Mouse (Mus musculus) embryonic facial prominence, embryonic 15.5 days (tissue): ENCODE data around the gene Entpd5. TPM values are rescaled to one million over a fixed set of nuclear protein-coding genes. Genes with fewer than 3 reads are reported as not detected.
A peak's percentile ranks its signal among the peaks of the same experiment; 100 is the strongest.

ENCODE experiments used
- ATAC-seq: fragments of 200-750 bp; cut with Nextera tagmentation; 2 replicates; pipeline ENCODE4 v1.8.0; 2017; ENCODE audit warnings: low read depth, moderate TSS enrichment; ENCODE audit not compliant: insufficient number of reproducible peaks, low FRiP score, low TSS enrichment
- H3K27ac ChIP-seq: fragments of 300-500 bp; sonication (generic); replicated peaks from 2 replicates; pipeline ENCODE4 v1.5.1; 2015; ENCODE audit warnings: mild to moderate bottlenecking, inconsistent platforms
- H3K27me3 ChIP-seq: fragments of 300-500 bp; sonication (generic); 2 replicates; pipeline ENCODE4 v1.6.1; 2015; ENCODE audit warnings: inconsistent platforms
- H3K36me3 ChIP-seq: fragments of 300-500 bp; sonication (generic); 2 replicates; pipeline ENCODE4 v1.6.1; 2015; ENCODE audit warnings: mild to moderate bottlenecking, inconsistent platforms
- H3K4me1 ChIP-seq: fragments of 300-500 bp; sonication (generic); 2 replicates; pipeline ENCODE4 v1.6.1; 2015; ENCODE audit warnings: inconsistent platforms
- H3K4me2 ChIP-seq: fragments of 300-500 bp; sonication (generic); replicated peaks from 2 replicates; pipeline ENCODE4 v1.6.1; 2015; ENCODE audit warnings: mild to moderate bottlenecking, inconsistent platforms
- H3K4me3 ChIP-seq: fragments of 300-500 bp; sonication (generic); replicated peaks from 2 replicates; pipeline ENCODE4 v1.5.1; 2015; ENCODE audit warnings: mild to moderate bottlenecking, inconsistent platforms
- H3K9ac ChIP-seq: fragments of 300-500 bp; sonication (generic); 2 replicates; pipeline ENCODE4 v1.6.1; 2015; ENCODE audit warnings: inconsistent platforms
- H3K9me3 ChIP-seq: fragments of 300-500 bp; sonication (generic); replicated peaks from 2 replicates; pipeline ENCODE4 v1.6.1; 2016; ENCODE audit warnings: inconsistent platforms
- WGBS: fragments of 180-500 bp; shearing (Covaris S2); methylation state at CpG from one replicate; pipeline ENCODE4 v1.1.7; 2015; 5-methylcytosine and 5-hydroxymethylcytosine counted together
- polyA plus RNA-seq: library from polyadenylated mRNA; unstranded; fragments of >200 nt; fragmentation: Nextera tagmentation; extraction: Ambion mirVana; gene quantifications from 2 replicates; pipeline ENCODE4 v1.2.1, GENCODE M21; 2015

The Entpd5 gene
- polyA plus RNA-seq, 1 experiment from 2014 or later, result 24.1 TPM

DNA sequence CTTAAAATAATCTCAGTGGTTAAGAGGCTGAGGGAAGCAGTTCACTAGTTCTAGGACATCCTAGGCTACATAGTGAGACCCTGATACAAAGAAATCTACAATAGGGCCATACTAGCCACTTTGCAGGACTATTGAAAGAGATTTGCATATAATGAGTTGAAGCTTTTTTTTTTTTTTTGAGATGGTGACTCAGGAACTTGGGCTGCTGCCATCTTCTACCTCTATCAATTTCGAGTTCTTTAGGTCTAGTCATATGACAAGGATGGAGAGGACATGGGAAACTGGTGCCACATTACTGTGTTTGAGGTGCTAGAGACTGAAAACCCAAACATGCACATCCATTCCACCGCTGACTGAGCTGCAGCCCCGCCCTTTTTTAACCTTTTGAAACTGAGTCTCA is 15.2 kb upstream of the Entpd5 start:
- Histone ChIP-seq H3K4me2 (no peak overlapping the region), H3K9ac (no peak overlapping the region), H3K27me3 (no peaks in the 10 kb centered on the region), H3K4me1 (no peaks in the 10 kb centered on the region), H3K9me3 (no peaks in the 10 kb centered on the region), H3K27ac (no peak overlapping the region), H3K36me3 (no peaks in the 10 kb centered on the region), H3K4me3 (no peak overlapping the region)
- ATAC-seq, result no peak
- WGBS, result 56% methylated on average over 3 of the region's 3 CpGs

DNA sequence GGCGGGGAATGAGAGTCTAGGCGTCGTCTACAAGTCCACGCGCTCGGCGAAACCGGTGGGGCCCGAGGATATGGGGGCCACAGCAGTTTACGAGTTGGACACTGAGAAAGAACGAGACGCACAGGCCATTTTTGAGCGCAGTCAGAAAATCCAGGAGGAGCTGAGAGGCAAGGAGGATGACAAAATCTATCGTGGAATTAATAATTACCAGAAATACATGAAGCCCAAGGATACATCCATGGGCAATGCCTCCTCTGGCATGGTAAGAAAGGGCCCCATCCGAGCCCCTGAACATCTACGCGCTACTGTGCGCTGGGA is 8.7 kb upstream of the Entpd5 start:
- Histone ChIP-seq H3K4me2 (peak overlapping the region; percentile 81), H3K27ac (peak overlapping the region; percentile 71; the same call in 1 of the 2 replicates), H3K36me3 (no peaks in the 10 kb centered on the region), H3K4me1 (0 out of 2 replicates have a peak, but pooled peaks cover 7% of the 10 kb centered on the region), H3K27me3 (no peaks in the 10 kb centered on the region), H3K4me3 (peak overlapping the region; percentile 60), H3K9ac (peak overlapping the region; percentile 60), H3K9me3 (no peaks in the 10 kb centered on the region)
- 0 out of 2 replicates have a peak, but pooled peaks have one; percentile 15 for ATAC-seq
- WGBS, result 33% methylated on average over 18 of the region's 18 CpGs

DNA sequence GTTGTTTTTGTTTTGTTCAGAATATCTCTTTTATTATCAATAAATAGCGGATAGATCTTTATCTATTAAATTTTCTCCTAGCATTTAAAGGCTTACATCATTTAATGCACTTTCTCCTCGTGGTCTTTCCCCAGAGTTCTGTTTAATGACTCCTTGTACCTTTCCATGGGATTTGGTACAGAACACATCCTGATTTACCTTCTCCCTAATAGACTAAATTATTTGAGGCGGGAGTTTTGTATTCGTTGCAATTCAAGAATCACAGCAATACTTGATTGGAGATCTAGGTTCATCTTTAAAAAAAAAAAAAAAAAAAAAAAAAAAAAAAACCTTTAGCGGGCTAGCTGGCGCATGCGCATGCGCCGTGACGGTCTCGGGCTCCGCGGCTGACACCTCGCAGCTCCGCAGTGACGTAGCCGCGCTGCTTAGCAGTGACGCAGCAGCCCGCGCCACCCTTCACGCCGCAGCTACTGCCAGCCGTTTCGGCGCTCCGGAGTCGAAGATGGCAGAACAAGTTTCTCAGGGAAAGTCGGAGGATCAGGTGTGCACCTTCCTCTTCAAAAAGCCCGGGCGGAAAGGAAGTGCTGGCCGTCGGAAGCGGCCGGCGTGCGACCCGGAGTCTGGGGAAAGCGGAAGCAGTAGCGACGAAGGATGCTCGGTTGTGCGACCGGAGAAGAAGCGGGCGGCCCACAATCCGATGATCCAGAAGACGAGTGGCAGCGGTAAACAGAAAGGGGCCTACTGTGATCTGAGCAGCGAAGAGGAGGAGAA is 8.2 kb upstream of the Entpd5 start, which contains the start of gene Rnf113a2:
Rnf113a2 (plus strand) TSS at position 363 of the 771 bp plus-strand sequence.
- Histone ChIP-seq H3K9ac (peak within 1 kb of the TSS; percentile 60), H3K4me2 (peak within 1 kb of the TSS; percentile 81), H3K27me3 (no peaks in the 10 kb centered on the region), H3K4me3 (peak within 1 kb of the TSS; percentile 60), H3K36me3 (no peaks in the 10 kb centered on the region), H3K4me1 (0 out of 2 replicates have a peak, but pooled peaks cover 7% of the 10 kb centered on the region), H3K27ac (peak within 1 kb of the TSS; percentile 71; the same call in 1 of the 2 replicates), H3K9me3 (no peaks in the 10 kb centered on the region)
- peak; percentile 84 for ATAC-seq
- WGBS, result 3% methylated on average over 50 of the region's 50 CpGs

DNA sequence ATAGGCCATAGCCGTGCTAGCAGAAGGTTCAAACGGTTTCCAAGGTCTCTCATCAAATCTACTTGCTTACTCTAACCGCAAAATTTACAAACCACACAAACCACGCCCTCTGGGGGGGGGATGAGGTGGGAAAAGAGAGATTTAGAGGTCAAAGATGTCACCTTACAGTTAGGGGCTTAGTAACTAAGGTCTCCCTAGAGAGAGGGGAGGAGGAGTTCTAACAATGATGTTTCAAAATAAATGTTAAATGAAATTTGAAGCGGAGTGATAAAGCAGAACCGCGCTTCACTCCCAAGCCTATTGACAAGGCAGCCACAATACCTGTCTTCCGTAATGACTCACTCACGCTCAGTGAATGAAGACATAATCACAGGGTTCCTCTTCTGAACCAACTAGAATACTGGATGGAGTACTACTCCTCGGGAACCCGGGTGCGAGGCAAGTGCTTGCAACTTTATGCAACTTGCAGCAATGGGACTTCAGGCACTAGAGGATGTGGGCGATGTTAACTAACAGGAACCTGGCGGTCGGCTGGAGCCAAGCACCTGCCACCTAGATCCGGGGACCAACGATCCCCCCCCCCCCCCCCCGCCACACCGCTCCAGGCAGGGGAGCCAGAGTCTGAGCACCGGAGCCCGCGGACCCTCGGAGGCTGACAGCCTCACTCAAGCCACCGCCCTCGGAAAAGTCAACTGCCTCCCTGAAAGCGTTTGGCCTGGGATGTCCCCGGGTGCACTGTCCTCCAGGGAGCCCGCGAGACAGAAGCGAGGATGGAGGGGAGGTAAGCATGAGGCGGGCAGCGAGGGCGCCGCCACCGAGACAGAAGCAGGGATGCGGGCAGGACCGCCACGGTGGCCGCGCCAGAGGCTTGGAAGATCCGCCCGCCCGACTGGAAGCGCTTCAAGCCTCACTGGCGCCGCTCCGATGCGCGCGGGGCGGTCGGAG is 683 bp downstream of the Entpd5 start:
- peak; percentile 69 for ATAC-seq
- peaks cover 11% of the 10 kb centered on the region for H3K4me1 ChIP-seq
- peak overlapping the region; percentile 78 for H3K4me3 ChIP-seq
- H3K9ac ChIP-seq, result peak overlapping the region; percentile 71
- no peaks in the 10 kb centered on the region for H3K36me3 ChIP-seq
- no peaks in the 10 kb centered on the region for H3K9me3 ChIP-seq
- H3K4me2 ChIP-seq, result peak overlapping the region; percentile 92
- under 1% methylated on average over 50 of the region's 52 CpGs for WGBS
- H3K27me3 ChIP-seq, result no peaks in the 10 kb centered on the region
- peak overlapping the region; percentile 83 for H3K27ac ChIP-seq

DNA sequence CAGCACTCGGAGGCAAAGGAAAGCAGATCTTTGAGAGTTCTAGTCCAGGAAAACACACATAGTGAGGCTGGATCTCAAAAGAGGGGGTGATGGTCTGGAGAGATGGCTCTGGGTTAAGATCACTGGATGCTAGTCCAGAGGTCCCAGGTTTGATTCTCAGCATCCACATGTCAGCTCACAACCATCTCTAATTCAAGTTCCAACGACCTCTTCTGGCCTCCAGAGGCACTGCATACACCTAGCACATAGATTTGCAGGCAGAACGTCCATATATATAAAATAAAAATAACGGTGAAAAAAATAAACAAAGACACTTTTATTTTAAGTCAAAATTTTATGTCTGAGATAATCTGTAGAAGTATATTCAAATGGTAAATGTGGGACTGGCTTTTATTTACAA is 1.6 kb downstream of the Entpd5 start:
- no peaks in the 10 kb centered on the region for H3K27me3 ChIP-seq
- peaks cover 11% of the 10 kb centered on the region for H3K4me1 ChIP-seq
- no peaks in the 10 kb centered on the region for H3K9me3 ChIP-seq
- no peak overlapping the region for H3K4me2 ChIP-seq
- no peaks in the 10 kb centered on the region for H3K36me3 ChIP-seq
- no peak overlapping the region for H3K9ac ChIP-seq
- H3K27ac ChIP-seq, result no peak overlapping the region
- no peak for ATAC-seq
- 58% methylated on average over 4 of the region's 4 CpGs for WGBS
- H3K4me3 ChIP-seq, result no peak overlapping the region

DNA sequence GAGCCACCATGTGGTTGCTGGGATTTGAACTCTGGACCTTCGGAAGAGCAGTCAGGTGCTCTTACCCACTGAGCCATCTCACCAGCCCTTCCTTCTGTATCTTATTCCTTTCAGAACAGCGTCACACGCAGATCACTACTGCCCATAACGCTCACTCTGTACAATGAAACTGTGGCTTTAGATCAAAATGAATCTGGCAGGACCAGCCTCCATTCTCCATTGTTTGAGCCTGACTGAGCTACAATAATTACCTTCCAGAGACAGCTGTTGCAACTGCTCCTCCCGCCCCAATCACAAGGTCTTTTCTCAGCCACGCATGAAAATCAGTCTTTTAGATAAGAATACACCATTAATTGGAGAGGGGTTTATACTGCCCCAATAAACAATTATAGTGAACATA is 4.3 kb downstream of the Entpd5 start:
- 86% methylated on average over 6 of the region's 6 CpGs for WGBS
- Histone ChIP-seq H3K4me1 (peaks cover 10% of the 10 kb centered on the region), H3K4me2 (no peak overlapping the region)

DNA sequence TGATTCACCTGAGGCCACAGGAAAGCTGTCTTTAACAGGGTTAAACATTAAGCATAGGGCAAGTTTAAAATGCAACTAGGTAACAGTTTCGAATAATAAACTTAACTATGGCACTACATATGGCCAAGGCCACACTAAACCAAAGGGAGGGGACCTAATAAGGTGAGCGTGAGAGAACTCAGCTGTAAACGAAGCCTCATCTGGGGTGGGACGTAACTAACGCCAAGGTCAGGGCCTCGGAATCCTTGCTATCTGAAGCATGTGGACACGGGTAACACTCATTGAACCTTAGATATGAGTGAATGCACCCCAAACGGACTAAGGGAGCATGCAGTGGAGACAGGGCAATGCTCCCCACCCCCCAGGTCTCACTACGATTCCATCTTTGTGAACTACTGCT is 5.9 kb downstream of the Entpd5 start:
- 75% methylated on average over 9 of the region's 9 CpGs for WGBS
- no peaks in the 10 kb centered on the region for H3K27me3 ChIP-seq
- peaks cover 4% of the 10 kb centered on the region for H3K4me1 ChIP-seq
- no peaks in the 10 kb centered on the region for H3K9me3 ChIP-seq
- no peak overlapping the region for H3K4me3 ChIP-seq
- no peak overlapping the region for H3K27ac ChIP-seq
- no peak overlapping the region for H3K4me2 ChIP-seq
- no peaks in the 10 kb centered on the region for H3K36me3 ChIP-seq
- no peak for ATAC-seq
- H3K9ac ChIP-seq, result no peak overlapping the region

More for the DNA sequence above, 4.3 kb downstream of the Entpd5 start:
- ATAC-seq, result no peak
- H3K4me3 ChIP-seq, result no peak overlapping the region
- H3K9ac ChIP-seq, result no peak overlapping the region
- no peaks in the 10 kb centered on the region for H3K27me3 ChIP-seq
- H3K9me3 ChIP-seq, result no peaks in the 10 kb centered on the region
- H3K36me3 ChIP-seq, result no peaks in the 10 kb centered on the region
- H3K27ac ChIP-seq, result no peak overlapping the region

DNA sequence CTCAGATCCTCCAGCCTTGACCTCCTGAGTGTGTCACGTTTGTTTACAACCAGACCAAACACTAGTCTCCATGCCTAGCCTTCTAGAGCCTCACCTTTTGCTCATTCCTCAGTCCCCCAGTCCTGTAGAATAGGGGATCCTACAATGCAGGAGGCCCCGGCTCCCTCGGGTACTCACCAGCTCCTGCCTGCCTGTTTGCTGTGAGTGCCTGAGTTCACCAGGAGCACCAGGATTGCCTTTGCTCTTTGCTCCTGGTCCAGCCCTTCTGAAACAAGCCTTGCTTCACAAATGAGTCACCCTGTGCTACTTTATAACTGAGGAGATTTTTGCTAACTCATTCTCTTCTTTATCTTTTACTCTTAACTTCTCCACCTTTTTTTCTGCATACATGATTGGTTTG is 8.2 kb downstream of the Entpd5 start:
- Histone ChIP-seq H3K9ac (no peak overlapping the region), H3K4me3 (no peak overlapping the region), H3K36me3 (no peaks in the 10 kb centered on the region), H3K4me1 (no peaks in the 10 kb centered on the region), H3K4me2 (no peak overlapping the region), H3K9me3 (no peaks in the 10 kb centered on the region), H3K27ac (no peak overlapping the region), H3K27me3 (no peaks in the 10 kb centered on the region)
- 71% methylated on average over 3 of the region's 3 CpGs for WGBS
- ATAC-seq, result no peak

DNA sequence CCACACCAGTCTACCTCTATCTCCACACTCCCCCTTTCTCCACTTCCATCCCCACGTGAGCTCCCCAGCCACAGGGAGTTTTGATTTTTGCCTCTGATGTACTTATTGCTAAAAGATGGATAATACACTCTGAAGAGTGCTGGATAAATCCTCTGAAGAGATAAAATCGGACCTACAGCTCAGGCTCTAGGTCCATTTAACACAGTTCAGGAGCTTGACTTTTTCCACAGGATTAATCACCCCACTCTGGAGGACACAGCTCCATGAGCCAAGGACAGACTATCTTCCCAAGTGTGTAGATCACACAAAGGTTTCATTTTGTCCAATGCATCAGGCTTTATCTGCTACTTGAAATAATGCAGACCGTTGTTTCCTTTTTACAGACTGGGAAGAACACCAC is 8.8 kb downstream of the Entpd5 start:
- no peak for ATAC-seq
- Histone ChIP-seq H3K27me3 (no peaks in the 10 kb centered on the region), H3K4me1 (no peaks in the 10 kb centered on the region), H3K27ac (no peak overlapping the region), H3K9me3 (no peaks in the 10 kb centered on the region), H3K9ac (no peak overlapping the region), H3K4me2 (no peak overlapping the region), H3K4me3 (no peak overlapping the region), H3K36me3 (no peaks in the 10 kb centered on the region)
- 77% methylated on average over 3 of the region's 3 CpGs for WGBS

DNA sequence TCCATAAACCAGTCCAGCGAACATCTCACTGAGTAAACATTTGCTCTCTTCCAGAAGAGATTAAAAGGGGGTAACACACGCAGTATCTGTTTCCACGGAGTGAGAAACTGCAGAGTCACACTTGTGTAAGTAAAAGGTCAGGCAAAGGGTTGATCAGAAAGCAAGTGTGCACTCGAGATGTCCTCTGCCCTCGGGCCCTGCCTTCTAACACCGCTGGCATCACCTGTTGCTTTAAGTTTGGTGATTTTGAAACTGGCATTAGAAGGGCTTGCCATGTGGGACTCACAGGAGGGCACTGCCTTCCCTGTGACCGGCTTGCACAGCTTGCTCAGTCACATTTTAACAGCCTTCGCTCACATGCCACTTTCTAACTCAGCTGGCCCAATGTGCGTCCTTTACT is 9.2 kb downstream of the Entpd5 start:
- H3K9me3 ChIP-seq, result no peaks in the 10 kb centered on the region
- ATAC-seq, result no peak
- H3K4me3 ChIP-seq, result no peak overlapping the region
- no peak overlapping the region for H3K4me2 ChIP-seq
- no peak overlapping the region for H3K9ac ChIP-seq
- H3K27me3 ChIP-seq, result no peaks in the 10 kb centered on the region
- H3K4me1 ChIP-seq, result no peaks in the 10 kb centered on the region
- no peak overlapping the region for H3K27ac ChIP-seq
- 70% methylated on average over 9 of the region's 9 CpGs for WGBS
- H3K36me3 ChIP-seq, result no peaks in the 10 kb centered on the region

DNA sequence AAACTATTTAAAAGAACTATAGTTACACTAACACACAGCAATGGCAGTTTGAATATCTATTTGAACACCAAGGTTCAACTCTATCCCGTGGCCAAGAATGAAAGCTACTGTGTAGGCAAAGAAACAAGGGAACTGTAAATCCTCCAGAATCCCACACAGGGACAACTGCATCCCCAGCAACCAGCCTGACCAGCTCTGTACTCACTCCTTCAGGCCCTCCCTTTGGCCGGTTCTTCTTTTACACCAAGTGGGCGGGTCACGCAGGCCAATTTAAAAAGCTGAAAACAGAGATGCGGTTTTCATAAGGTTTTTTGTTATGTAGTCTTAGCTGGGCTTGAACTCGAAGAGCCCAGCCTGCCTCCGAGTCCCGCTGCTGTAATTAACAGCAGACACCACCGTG is 9.7 kb downstream of the Entpd5 start:
- Histone ChIP-seq H3K4me3 (no peak overlapping the region), H3K36me3 (no peaks in the 10 kb centered on the region), H3K9ac (no peak overlapping the region), H3K4me1 (no peaks in the 10 kb centered on the region), H3K27me3 (no peaks in the 10 kb centered on the region), H3K27ac (no peak overlapping the region), H3K4me2 (no peak overlapping the region), H3K9me3 (no peaks in the 10 kb centered on the region)
- ATAC-seq, result no peak
- WGBS, result 57% methylated on average over 9 of the region's 9 CpGs
